In the genomic region with DNA sequence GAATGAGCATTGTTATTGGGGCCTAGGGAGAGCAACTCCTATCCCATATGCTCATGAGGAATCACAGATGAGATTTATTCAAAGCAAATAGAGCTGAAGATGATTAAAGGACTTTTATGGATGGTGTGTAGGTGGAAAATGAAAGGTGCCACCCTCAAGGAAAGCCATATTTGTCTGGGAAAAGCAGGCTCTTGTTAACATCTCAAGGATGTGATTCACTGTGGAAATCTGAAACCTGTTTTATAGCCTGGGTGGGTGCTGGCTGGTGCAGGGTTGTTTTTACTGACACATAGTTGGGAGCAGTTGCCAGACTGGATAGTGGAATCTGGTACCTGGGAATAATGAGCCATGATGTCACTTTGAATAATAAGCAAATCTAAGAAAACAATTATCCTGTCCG, we compare ENCODE assay signal across 19 mouse cellular contexts.
"Had no signal": no experiment of that assay in that cellular context is flagged by ENCODE, and none has a peak within 500 bp of the region (broad histone marks: within the 10 kb centered on the region; RNA-seq: fewer than 3 reads in every experiment).

No protein-coding gene starts in this region.

- H3K27me3 ChIP-seq: liver, embryonic 13.5 days; neural tube, embryonic 12.5 days; neural tube, embryonic 15.5 days; stomach, embryonic 15.5 days had no signal

- H3K27ac ChIP-seq: kidney, postnatal 0 days; layer of hippocampus, adult 2 months; liver, embryonic 13.5 days; neural tube, embryonic 12.5 days; neural tube, embryonic 15.5 days; stomach, embryonic 15.5 days had no signal

- H3K4me2 ChIP-seq: liver, embryonic 13.5 days; midbrain, embryonic 11.5 days; neural tube, embryonic 12.5 days; neural tube, embryonic 15.5 days; stomach, embryonic 15.5 days had no signal

- DNase-seq: kidney, adult 2 months; kidney, postnatal 25 days; layer of hippocampus, adult 9-11 months; liver, embryonic 13.5 days; lung, adult 2 months; lung, postnatal 14 days; lung, postnatal 4 days; midbrain, embryonic 14.5 days; right cerebral cortex, postnatal 14 days; spleen, adult 18-20 months; thymus, adult 2 months; thymus, postnatal 14 days; thymus, postnatal 4 days had no signal

- H3K4me3 ChIP-seq: layer of hippocampus, adult 2 months; liver, embryonic 13.5 days; neural tube, embryonic 12.5 days; neural tube, embryonic 15.5 days; stomach, embryonic 15.5 days had no signal

- H3K36me3 ChIP-seq: liver, embryonic 13.5 days; neural tube, embryonic 12.5 days; neural tube, embryonic 15.5 days; stomach, embryonic 15.5 days had no signal
